Mouse (Mus musculus) cerebellum, adult 9-11 months (tissue): ENCODE measurements around the gene Rxrg.

ENCODE experiments used
- DNase-seq: peaks from one replicate; pipeline ENCODE4 v3.0.0; 2022

Rxrg gene

GRCm38 (mm10) chr1:167598255-167599081, at the start of gene Rxrg:
Gene Rxrg (plus strand): TSS chr1:167598384.
- no peak for DNase-seq

- no peak for DNase-seq
Observed at GRCm38 (mm10) chr1:167549324-167549723, 48.9 kb upstream of the Rxrg start.

GRCm38 (mm10) chr1:167551601-167552000, 46.6 kb upstream of the Rxrg start:
- peak; percentile 2 for DNase-seq

- no peak for DNase-seq
Observed at GRCm38 (mm10) chr1:167553959-167554526, 44.1 kb upstream of the Rxrg start.

- no peak for DNase-seq
Observed at GRCm38 (mm10) chr1:167566571-167566970, 31.6 kb upstream of the Rxrg start.

GRCm38 (mm10) chr1:167579131-167579530, 19.1 kb upstream of the Rxrg start:
- DNase-seq, result no peak

GRCm38 (mm10) chr1:167583195-167583594, 15.0 kb upstream of the Rxrg start:
- DNase-seq, result no peak

GRCm38 (mm10) chr1:167583888-167584287, 14.3 kb upstream of the Rxrg start:
- no peak for DNase-seq

GRCm38 (mm10) chr1:167588747-167589558, 9.2 kb upstream of the Rxrg start:
- DNase-seq, result no peak

GRCm38 (mm10) chr1:167592175-167592574, 6.0 kb upstream of the Rxrg start:
- no peak for DNase-seq

- DNase-seq, result no peak
Observed at GRCm38 (mm10) chr1:167599211-167599735, 1.1 kb downstream of the Rxrg start.

- no peak for DNase-seq
Observed at GRCm38 (mm10) chr1:167608201-167608741, 10.1 kb downstream of the Rxrg start.

GRCm38 (mm10) chr1:167617131-167617530, 18.9 kb downstream of the Rxrg start:
- DNase-seq, result no peak

GRCm38 (mm10) chr1:167617995-167618489, 19.9 kb downstream of the Rxrg start:
- DNase-seq, result peak; percentile 13

- no peak for DNase-seq
Observed at GRCm38 (mm10) chr1:167620206-167620795, 22.1 kb downstream of the Rxrg start.

GRCm38 (mm10) chr1:167625098-167625497, 26.9 kb downstream of the Rxrg start:
- DNase-seq, result no peak

GRCm38 (mm10) chr1:167631765-167632164, 33.6 kb downstream of the Rxrg start:
- DNase-seq, result no peak

- DNase-seq, result no peak
Observed at GRCm38 (mm10) chr1:167635702-167636101, 37.5 kb downstream of the Rxrg start.

GRCm38 (mm10) chr1:167636948-167637347, 38.8 kb downstream of the Rxrg start:
- DNase-seq, result peak; percentile 32

GRCm38 (mm10) chr1:167638053-167638452, 39.9 kb downstream of the Rxrg start:
- DNase-seq, result no peak

- DNase-seq, result no peak
Observed at GRCm38 (mm10) chr1:167638901-167639300, 40.7 kb downstream of the Rxrg start.

GRCm38 (mm10) chr1:167644866-167645537, 46.8 kb downstream of the Rxrg start:
- DNase-seq, result peak; percentile 50
